Mouse (Mus musculus): ENCODE measurements around the gene Car5a.

Car5a gene

GRCm38 (mm10) chr8:121944831-121945230 is at the start of gene Car5a:
TSS of gene Car5a (minus strand) at chr8:121944904.
- in situ Hi-C loops (cut with MboI, MseI) = loop anchor here in 1 of 2 experiments (5.0 kb wide), 1 partner anchor 43 kb away; no protein-coding TSS in a partner anchor

GRCm38 (mm10) chr8:121992911-121993310 is 48.2 kb upstream of the Car5a start:
- in situ Hi-C loops (cut with MboI, MseI) = no loop called here

- in situ Hi-C loops (cut with MboI, MseI) = no loop called here
These were observed 46.9 kb upstream of the Car5a start for GRCm38 (mm10) chr8:121991611-121992010.

GRCm38 (mm10) chr8:121990506-121991255 is 46.0 kb upstream of the Car5a start:
- in situ Hi-C loops (cut with MboI, MseI) = no loop called here

DNA sequence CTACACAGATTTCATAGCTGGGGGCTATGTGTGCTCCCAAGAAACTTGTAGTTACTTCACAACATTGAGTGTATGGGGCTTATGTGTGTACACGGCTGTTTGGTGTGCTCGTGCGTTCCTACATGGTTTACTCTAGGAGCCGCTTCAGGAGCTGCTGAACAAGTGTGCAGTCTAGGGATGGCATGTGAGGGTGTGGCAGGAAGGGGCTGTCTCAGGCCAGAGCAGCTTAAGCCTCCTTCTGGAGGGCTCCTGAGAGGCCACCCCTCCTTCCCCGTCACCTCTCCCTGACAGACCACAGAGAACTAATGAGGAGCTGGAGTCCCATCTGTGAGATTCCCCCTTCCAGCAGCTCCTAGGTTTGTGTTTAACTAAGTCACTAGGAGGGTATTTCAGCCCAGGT is 43.2 kb upstream of the Car5a start:
- in situ Hi-C loops (cut with MboI, MseI) = no loop called here

GRCm38 (mm10) chr8:121985673-121986072 is 41.0 kb upstream of the Car5a start:
- in situ Hi-C loops (cut with MboI, MseI) = no loop called here

DNA sequence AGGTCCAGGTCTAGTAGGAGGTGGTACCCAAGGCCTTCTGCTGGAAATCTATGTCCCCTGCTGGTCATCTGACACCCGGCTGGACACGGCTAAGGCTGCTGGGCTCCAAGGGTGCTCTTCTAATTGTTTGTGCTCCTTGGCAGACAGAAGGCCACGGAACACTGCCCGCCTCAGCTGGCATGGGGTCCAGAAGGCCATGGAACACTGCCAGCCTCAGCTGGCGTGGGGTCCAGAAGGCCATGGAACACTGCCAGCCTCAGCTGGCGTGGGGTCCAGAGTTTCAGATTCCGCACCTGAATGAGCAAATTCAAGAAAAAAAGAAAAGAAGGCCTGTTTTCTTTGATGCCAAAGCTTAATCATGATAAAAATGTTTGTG is 36.8 kb upstream of the Car5a start:
- in situ Hi-C loops (cut with MboI, MseI) = loop anchor here in 1 of 2 experiments (5.0 kb wide), 1 partner anchor 281 kb away; no protein-coding TSS in a partner anchor

DNA sequence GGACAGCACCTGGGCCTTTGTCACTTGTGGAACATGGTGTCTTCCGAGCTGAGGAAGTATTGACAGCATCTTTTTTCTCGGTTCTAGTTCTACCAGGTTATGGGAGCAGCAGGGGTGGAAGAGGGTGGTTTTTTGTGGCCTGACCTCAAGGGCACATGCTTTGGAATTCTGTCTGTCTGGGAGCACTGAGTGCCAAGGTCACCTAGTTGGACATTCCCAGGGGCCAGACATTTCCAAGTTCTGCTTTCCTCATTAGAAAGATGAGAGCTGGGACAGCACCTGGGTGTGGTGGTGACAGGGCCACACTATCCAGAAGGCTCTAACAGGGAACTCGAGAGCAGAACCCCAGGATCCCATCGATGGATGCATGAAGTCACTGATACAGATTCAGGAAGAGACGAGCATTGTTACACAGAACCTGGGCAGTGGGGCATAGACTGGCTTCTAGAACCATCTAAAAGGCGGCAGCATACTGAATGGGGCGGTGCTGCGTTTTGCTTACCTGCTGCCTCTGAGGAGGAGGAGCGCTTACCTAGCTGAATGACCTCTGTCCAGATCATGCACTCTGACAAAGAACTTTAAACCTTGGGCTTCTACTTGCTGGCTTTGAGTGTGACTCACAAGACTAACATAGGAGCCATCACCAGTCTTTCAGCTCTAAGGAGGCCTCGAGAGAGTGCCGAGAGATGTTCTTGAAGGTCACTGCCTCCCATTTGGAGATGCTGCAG is 36.3 kb upstream of the Car5a start:
- in situ Hi-C loops (cut with MboI, MseI) = loop anchor here in 1 of 2 experiments (5.0 kb wide), 1 partner anchor 281 kb away; no protein-coding TSS in a partner anchor

GRCm38 (mm10) chr8:121978670-121979069 is 34.0 kb upstream of the Car5a start:
- in situ Hi-C loops (cut with MboI, MseI) = no loop called here

DNA sequence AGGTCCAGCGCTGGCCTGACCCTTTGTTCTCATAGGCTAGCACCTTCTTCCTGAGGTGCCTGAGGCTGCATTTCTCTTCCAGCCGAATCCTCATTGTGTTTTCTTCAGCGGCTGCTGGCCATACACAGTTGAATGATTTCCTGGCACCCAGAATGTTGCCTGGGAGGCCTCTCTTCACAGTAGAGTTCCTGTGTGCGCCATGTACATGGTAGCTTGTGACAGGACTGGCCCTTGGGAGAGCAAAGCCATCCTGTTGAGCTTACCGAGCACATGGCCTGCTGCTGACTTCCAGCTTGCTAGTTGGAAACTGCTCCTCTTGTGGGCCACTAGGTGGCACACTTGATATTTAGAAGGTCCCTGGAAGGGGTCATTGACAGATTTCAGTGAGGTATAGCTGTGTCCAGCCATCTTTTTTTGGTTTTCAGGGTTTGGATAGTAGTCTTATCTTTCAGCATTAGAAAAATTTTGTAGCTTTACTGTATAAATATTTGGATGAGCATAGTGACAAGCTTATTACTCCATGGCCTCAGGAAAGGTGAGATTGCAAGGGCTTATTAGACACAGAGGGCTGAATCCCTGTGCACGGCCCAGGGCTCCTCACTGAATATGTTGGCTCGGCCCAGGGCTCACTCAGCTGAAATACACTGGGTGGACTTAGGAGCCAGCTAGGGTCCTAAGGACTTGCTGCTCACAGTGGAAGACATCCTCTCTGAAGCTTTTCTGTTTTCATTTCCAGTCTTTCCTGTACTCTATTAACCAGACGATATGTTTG is 33.3 kb upstream of the Car5a start:
- in situ Hi-C loops (cut with MboI, MseI) = no loop called here

DNA sequence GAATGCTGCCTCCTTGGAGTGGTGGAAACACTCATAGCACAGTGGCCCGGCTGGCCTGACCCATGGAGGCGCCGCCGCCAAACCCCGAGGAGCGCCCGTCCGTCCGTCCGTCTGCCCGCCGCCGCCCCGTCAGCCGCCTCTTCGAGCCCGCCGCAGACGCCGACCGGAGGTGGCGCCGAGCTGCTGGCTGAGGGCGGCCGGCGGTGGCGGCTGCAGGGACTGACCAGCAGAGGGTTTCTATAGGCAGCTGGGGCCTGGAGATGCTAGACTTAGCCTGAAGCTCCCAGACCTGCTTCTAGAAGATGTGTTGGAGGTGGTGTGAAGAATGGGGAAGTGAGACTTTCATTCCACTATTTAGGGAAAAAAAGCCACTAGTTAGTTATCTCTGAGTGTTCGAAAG is 29.2 kb upstream of the Car5a start:
- in situ Hi-C loops (cut with MboI, MseI) = no loop called here

DNA sequence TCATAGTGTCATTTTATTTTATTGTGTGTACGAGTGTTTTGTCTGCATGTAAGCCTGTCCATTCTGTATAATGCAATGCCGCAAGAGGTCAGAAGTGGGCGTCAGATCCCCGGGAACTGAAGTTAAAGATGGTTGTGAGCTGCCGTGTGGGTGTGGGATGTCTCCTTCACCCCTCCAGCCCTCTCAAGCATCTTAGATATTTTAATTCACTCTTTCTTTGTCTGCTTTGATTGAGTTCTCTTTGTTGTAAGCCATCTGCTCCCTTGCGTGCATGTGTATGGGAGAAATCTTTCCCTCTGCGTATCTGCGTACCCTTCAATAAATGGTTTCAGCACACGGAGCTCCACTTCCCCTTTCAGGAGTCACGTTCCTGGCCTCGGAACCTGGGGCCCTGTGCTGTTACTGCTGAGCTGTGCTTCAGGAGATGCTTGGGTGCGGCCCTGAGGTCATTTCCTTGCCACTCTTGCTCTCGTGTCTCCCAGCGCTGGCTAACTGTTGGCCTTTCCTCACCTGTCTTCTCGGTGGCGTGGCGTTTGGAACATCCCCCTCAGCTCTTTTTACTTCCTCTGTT is 26.9 kb upstream of the Car5a start:
- in situ Hi-C loops (cut with MboI, MseI) = no loop called here

DNA sequence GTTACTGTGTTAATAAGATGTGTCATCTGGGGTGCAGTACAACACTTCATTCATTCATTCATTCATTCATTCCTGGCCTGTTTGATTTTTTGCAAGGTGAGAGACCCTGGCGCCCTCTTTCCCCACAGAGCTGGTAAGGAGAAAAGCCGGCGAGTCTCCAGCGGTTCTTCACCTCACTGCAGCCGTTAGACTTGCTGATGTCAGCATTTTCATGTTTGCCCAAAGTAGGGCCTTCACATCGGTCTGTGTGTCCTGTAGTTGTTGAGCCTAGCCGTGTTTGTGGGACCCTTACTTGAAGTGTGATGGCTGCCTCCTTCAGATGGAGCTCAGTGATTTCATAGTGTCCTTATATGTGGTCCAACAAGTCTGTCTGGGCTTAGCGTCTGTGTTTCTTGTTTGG is 25.5 kb upstream of the Car5a start:
- in situ Hi-C loops (cut with MboI, MseI) = no loop called here

- in situ Hi-C loops (cut with MboI, MseI) = no loop called here
These were observed 23.8 kb upstream of the Car5a start for GRCm38 (mm10) chr8:121968542-121968941.

DNA sequence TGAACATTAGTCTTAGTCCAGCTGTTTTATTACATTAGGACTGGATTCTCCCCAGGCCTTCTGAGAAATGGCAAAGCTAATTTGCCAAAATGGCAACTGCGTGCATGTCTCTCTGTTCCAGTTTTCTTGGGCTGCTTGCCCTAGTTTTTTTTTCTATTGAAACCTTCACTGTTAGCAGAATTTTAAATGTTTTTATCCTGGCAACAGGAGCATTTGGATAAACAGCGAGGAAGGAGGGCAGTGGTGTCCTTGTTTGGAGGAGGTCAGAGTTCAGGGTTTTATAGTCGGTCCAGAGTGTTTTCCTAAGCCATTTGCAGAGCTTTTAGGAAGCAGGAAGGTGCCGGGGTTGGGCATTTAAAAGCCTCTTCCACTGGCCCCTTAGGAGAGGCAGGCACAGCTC is 23.3 kb upstream of the Car5a start:
- in situ Hi-C loops (cut with MboI, MseI) = no loop called here

DNA sequence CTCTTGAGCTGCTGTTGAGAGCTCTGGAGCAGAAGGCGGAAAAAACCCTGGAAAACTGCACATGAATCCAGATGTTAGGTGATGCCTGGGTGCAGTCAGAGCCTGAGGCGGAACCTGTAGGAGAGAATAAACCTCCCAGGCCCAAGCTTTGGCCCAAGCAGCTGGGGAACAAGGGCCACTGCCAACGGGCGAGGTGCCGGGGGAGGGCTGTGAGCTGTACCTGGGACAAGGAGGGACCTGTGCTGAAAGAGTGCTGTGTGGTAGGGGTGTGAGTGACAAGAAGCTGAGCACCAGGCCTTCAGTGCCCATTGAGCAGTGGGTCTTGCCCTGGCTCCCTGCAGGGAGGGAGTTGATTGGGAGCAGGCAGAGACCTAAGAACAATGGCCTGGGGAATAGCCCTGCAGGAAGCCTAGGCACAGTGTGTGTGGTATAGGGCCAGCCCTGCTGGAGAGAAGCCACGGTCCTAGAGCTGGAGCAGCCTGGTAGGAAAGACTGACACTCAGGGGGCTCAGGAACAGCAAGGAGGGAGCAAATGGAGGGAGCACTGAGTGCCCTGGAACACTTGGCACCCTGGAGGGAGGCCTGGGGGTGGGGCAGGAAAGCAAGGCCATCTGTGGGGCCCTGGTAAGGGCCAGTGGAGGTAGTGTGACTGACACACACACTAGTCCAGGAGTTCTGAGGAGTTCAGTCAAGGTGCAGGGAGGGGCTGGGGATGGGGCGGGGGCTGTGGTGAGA is 22.2 kb upstream of the Car5a start:
- in situ Hi-C loops (cut with MboI, MseI) = no loop called here

DNA sequence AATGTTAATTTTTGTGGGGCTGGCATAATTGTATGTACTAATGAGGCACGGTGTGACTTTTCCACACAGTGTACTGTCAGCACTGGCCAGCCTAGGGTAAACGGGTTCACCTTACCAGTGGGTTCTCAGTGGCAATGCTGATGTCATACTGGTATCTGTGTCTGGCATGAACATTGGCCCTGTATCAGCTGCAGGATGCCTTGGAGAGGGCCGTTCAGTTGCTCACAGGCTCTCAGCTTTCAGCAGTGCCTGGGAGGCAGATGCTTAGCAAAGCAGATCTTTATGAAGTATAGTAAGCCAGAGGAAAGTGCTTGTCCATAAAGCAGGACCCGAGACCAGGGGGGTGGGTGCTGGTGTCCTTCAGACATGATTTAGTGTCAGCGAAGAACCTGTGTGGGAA is 21.4 kb upstream of the Car5a start:
- in situ Hi-C loops (cut with MboI, MseI) = no loop called here

DNA sequence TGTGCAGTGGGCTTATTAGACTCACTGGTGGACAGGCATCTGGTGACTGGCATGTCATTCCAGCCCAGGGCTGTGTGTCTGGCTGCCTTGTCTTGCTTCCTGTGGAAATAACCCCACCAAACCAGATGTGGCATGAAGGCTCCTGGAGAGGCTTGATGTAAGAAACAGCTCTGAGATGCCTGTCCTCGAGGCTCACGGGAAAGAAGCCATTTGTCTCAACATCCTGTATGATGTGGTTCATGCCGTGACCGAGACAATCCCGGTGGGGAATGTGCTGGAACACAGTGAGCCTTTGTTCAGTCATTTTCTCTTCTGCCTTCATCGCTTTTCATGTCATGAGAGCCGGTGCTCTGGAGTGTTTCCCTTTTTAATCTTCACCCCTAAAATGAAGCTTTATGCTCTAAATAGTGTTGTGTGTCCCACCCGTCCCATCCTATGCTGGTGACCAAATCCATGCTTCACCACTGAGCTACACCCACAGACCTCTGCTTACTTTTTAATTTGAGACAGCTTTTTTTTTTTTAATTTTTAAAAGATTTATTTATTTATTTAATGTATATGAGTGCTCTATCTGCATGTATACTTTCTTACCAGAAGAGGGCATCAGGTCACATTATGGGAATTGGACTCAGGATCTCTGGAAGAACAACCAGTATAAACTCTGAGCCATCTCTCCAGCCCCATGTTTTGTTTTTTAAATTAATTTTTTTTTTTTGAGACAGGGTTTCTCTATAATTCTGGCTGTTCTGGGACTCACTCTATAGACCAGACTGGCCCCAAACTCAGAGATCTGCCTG is 20.2 kb upstream of the Car5a start:
- in situ Hi-C loops (cut with MboI, MseI) = no loop called here

GRCm38 (mm10) chr8:121962892-121963291 is 18.2 kb upstream of the Car5a start:
- in situ Hi-C loops (cut with MboI, MseI) = no loop called here

GRCm38 (mm10) chr8:121958395-121958794 is 13.7 kb upstream of the Car5a start:
- in situ Hi-C loops (cut with MboI, MseI) = no loop called here
